Mouse (Mus musculus): ENCODE measurements at regions not wholly inside any gene's neighbourhood (a gene's known extent, or its start where the extent isn't known, plus 50 kb on each side); places are given as distances from the start of the nearest gene placed in this dataset.

DNA sequence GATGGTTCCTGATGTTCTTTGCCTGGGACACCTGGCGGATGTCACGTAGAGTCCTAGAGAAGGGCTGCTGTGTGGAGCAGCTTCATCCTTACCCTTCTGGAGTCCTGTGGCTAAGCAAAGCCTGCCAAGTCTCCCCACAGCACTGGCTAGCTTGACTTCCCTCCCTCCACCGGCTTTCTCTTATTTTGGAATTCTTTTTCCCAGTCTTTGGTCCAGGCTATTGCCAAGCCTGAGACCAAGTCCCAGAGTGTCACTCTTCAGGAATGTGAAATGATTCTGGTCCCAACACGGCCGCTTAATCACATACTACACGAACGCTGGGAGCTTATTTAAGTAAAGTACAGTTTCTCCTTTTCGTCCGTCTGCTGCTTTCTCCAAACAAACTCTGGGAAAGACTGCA, 146.4 kb downstream of the Fndc1 start:
- DNase-seq (ENCODE audit: low read depth, low spot score) = no peak

DNA sequence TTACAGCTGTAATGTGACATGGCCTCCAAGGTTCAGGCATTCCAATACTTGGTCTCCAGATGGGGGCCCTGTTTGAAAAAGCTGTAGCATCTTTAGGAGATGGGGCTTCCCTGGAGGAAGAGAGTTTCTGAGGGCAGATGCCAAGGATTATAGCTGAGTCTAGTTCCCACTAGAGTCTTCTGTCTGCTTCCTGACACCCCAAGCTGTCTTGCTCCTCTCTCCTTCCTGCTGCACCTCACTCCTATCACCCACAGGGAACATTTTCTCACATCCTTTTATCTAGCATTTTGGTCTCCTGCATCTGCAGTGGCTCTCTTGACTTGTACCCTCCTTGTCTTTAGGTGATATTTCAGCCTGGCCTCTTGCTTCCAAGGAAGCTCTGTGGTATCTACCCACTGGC, 147.3 kb downstream of the Fndc1 start:
- no peak for DNase-seq (ENCODE audit: low read depth, low spot score)

DNA sequence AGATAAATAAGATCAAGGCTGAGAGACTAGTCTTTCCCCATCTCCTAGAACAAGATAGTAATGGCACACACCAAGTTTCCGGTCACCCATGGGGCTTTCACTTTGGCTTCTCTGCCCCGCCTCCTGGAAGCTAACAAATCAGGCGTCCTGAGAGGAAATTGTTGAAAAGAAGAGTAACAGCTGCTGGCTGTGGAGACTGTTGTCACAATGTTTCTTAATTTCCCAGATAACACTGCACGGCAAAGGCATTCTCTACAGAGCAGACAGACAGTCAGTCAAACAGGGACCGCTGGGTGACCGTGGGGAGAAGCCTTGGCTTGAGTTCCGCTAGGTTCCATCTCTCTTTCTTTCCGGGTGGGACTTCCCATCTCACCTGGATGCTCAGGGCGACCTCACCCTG, 148.2 kb downstream of the Fndc1 start:
- no peak for DNase-seq (ENCODE audit: low read depth, low spot score)

DNA sequence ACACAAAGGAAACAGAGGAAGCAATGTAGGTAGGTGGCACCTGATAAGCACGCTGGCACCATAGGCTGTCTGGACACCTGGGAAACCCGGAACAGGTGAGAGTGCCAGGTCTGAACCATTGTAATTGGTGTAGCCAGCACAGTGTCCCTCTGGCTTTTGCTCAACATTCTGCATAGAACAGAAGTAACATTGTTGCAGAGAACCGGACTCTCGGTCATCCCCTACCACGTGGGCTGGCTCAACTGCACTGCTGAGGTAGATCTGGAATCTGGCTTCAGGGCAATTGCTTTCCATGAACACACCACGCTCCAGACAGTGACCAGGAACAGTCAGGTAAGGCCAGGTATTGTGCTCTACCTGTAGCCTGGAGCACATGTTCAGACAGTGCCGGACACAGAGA, 149.3 kb downstream of the Fndc1 start:
- no peak for DNase-seq (ENCODE audit: low read depth, low spot score)

DNA sequence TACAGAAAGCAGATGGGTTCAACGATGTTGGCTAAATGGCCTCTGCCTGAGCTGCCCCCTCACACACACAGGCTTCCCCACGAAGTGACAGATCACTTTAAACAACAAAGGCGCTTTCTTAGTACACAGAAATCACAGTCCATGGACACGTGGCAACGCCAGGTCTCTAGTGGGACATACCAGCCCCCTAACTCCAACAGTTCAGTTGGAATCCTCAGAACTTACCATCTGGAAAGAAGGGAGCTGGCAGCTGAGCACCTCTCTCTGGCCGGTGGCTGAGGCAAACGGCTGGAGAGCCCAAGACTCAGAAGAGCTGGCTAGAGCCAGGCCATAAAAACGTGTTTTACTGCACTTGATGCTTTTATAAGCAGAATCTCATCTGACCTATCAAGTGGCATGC, 149.8 kb downstream of the Fndc1 start:
- DNase-seq (ENCODE audit: low read depth, low spot score) = no peak

DNA sequence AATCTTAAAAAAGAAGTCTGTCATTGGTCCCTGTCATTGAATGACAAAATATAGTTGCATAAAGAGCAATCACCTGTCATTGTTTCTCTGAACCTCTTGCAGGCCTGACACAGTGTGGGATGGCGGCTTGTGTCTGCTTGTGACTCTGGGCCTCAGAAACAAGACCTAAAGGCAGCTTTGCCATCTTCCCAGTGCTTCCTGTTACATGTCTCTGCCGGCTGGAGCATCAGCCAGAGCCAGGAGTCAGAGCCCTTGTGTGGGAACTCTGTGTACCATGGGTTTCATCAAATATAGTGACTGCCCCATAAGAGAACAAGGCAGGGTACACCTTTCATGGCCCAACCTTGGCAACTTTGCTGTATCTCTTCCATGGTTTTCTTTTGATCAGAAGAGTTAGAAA, 150.3 kb downstream of the Fndc1 start:
- no peak for DNase-seq (ENCODE audit: low read depth, low spot score)

DNA sequence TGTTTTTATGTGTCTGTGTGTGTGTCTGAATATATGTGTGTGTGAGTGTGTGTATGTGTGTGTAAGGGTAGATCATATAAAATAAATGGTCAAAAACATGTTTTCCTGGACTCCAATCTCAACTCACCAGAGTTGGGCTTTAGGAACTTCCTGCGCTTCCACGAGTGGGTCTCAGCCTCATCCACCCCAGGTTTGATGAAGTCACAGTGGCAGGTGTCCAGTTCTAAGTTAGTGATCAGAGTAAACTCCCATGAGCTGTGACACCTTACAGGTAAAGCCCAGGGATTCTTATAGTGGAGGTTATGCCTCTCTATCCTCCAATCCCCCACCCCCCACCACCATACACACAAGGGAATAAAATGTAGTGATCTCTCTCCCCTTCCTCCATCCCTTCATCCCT, 152.6 kb downstream of the Fndc1 start:
- DNase-seq (ENCODE audit: low read depth, low spot score) = no peak

DNA sequence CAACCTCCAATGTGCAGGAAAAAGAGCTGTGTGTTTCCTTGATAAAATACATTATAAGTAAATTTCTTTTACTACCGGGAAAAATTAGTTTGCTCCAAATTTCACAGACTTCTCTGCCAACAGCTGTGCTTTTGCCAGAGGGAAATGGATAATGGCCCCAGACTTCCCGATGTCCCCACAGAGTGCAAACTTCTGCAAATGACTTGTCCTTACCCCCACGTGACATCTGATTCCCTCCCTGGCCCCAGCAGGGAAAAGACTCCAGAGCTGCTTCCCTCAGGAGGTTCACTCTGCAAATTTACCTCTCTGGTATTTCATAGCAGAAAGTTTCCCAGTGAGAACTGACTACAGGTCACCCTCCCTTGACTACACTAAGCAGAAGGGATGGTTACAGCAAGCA, 159.3 kb downstream of the Fndc1 start:
- no peak for DNase-seq (ENCODE audit: low read depth, low spot score)

DNA sequence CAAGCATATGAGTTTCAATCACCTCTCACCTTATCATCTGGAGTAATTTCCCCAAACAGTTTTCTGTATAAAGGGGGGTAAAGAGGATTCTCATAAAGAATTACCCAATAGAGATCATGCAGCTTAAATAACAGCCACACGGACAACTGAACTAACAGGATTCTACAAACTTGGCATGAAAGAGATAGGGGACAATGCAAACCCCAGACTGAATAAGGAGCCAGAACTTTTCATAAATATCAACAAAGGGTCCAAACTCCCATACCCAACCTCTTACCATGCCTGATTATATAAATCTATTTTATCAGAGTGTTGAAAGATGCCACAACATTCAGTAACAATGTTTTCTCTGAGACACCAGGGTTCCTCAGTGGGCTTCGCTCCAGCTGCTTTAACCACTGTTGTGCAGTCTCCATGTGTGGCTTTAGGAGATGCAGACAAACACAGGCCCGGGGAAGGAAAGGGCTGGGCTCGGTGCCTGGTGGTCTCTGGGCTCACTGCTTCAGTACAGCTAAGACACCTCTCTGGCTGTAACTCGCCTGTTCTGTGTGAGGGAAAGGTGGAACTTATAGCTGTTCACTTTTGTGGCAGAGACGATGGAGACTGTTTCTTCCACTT, 160.2 kb downstream of the Fndc1 start:
- no peak for DNase-seq (ENCODE audit: low read depth, low spot score)

DNA sequence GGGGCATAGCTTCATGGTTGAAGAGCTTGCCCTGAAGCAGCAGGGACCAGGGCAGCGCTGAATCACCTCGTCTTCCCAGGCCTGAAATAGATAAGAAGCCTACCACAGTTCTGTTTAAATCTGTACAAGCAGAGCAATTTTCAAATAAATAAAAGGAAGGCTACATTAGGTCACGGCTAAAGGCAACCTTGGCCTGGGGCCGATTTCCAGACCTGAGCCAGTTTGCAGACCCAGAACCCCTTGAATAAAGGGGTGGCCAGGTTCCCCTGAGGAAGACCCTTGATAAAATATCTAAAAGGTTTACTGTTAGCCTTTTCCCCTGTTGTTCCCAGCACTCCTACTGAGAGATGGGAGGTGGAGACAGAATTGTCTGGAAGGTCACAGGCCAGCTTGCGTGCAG, 160.9 kb downstream of the Fndc1 start:
- no peak for DNase-seq (ENCODE audit: low read depth, low spot score)

DNA sequence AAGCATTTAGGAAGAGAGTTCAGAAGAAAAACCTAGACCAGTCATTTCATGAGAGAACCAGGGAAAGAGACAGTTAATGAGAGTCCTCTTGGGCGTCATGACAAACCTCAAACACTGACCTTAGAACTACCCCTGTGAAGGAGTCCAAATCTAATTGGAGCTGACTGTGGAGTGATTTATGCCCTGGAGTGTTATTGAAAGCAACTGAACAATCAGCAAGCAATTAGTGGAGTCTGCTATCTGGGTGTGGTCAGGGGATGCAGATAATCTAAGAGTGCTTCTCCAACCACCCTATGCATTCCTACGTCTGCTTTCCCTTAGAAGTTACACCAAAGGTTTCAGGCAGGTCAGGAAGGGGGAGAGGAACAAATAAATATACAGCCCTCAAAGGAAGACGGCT, 161.4 kb downstream of the Fndc1 start:
- no peak for DNase-seq (ENCODE audit: low read depth, low spot score)

DNA sequence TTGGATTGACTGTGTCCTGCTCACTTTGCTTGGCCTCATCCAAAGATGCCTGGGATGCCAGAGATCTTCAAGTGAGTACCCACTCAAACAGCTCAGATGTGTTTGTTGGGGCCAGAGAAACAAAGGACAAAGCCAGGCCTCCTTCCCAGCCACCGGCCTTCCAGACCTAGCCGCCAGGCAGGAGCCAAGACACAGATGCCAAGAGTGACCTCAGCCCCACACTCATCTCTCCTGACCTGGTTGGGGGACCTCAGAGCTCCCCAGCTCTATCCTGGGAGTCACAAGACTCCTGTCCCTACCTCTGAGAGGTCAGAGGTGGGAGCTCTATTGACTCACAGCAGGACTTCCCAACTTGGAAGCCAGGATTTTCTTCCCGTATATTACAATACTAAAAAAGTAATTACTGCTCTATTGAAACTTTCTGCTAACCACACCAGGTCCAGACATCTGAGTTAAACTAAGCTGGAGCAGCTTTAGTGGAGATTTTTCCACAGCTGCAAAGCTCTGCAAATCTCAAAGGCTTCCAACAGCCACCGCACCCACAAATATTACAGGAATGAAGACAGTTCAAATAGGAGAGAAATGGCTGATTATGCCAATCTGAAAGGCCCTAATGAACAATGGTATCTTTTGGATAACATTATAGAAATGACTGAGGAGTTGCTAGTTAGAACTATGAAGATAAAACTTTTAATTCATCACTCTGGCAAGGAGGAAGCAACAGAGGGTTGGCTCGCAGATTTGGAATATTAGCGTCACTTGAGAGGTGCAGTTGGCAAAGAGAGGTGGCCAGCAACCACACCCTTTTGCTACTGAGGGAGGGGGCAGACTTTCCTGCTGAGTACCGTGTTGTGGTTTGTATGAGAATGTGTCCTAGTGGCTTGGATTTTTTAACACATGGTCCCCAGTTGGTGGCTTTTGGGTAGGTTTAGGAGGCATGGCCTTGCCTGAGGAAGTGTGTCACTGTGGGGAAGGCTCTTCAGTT, 162.9 kb downstream of the Fndc1 start:
- DNase-seq (ENCODE audit: low read depth, low spot score) = no peak

DNA sequence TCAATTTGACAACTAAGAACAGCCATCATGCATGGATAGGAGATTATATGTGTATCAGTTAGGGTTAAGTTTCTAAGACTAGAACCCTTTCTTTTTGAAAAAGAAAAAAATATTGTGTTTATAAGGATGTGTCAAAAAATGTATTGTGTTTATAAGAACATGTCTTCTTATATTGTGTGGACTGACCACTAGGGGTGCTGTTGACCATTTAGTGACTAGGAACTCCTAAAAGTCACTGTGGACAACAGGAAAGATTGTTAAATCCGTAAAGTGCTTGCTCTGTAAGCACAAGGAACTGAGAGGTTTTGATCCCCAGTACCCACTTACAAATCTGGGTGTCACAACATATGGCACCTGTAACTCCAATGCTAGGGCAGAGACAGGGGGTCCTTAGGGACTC, 170.6 kb downstream of the Fndc1 start:
- no peak for DNase-seq (ENCODE audit: low read depth, low spot score)

DNA sequence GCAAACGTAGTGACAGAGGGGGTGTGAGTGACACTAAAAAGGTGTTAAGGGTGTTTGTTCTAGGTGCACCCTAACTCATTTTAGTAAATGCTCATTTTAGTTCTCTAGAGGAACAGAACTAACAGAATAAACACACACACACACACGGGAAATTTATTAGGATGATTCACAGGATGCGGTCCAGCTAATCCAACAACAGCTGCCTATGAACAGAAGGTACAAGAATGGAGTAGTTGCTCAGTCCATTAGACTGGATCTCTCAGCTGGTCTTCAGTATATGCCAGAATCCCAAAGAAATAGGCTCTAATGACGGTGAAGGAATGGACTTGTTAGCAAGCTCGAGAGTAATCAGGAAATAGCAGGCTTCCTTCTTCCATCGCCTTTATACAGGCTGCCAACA, 171.1 kb downstream of the Fndc1 start:
- DNase-seq (ENCODE audit: low read depth, low spot score) = no peak

DNA sequence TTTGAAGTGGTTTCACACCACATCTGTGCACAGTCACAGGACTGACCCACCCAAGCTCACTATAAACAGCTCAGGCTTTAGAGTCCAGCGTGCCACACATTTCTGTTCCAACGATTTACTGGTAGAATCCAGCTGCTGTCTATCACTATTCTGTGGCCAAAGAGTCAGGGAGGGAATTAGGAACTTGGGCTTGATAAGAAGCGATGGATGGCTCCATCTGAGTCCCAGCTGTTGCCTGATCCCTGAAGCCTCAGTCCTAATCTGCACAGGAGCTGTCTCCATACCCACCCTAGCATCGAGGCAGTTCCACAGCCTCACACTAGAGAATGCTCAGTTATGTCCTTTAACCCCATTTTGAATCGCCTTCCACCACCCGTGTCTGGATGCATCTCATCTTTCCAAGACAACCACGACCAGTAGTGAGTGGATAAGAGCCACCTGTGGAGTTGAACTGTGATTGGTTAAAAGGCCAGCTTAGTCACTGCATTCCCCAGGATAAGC, 173.0 kb downstream of the Fndc1 start:
- no peak for DNase-seq (ENCODE audit: low read depth, low spot score)

DNA sequence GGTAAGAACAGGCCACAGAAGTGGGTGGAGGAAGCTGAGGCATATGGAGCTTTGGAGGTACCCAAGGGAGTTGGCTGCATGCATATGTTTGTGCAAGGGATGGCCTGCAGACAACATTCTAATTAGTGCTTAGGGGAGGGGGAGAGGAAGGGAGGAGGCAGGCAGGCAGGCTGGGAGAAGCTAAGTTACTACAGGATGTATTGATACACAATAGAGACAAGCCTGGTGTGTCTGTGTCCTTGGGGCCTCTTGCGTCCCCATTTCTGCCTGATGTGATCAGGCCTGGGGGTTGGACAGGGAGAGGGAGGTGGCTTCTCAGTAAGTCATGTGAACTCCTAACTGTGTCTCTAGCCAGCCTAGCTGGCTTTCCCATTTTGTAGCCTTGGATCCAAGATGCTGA, 175.1 kb downstream of the Fndc1 start:
- DNase-seq (ENCODE audit: low read depth, low spot score) = no peak

DNA sequence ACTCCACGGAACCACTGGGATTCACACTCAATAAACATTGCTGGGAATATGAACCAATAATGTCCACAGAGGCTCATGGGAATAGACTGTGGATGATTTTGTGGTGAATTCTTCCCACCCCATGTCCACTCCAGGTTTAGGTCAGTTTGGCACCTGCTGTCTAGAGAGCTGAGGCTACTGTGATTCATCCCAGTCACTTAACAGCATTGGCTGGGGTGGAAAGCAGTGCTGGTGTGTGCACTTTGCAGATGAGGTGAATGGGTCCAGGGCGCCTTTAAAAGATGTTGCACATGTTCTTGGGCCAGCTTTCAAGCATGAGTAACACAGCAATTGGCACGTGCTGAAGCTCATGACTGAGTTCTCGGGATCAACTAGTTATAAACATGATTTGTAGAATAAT, 176.7 kb downstream of the Fndc1 start:
- no peak for DNase-seq (ENCODE audit: low read depth, low spot score)

DNA sequence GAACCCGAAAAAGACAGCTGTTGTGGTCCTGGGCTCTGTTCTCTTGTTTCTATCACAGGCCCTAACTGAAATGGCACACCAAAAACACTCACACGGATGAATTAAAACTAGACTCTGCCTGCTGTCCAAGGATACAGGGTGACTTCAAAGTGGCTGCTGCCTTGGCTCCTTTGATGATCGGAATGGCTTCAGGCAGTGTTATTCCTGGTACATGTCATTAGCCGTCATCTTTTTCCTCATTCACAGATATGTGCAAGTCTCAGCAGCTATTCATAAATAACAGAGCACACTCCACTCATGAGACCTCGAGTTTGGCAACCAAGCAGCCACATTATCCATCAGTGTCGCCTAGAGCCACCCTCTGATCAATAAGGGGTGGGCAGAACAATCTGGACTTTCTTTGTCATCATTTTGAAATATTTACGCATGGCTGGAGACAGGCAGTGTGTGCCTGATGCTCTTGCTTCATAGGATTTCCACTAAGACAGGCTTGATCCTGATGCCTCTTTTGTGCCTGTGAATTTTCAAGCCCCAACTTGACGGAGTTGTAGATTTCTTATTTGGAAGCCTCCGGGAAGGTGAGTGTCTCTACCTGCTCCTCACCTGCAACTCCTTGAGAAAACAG, 182.1 kb downstream of the Fndc1 start:
- DNase-seq (ENCODE audit: low read depth, low spot score) = no peak

DNA sequence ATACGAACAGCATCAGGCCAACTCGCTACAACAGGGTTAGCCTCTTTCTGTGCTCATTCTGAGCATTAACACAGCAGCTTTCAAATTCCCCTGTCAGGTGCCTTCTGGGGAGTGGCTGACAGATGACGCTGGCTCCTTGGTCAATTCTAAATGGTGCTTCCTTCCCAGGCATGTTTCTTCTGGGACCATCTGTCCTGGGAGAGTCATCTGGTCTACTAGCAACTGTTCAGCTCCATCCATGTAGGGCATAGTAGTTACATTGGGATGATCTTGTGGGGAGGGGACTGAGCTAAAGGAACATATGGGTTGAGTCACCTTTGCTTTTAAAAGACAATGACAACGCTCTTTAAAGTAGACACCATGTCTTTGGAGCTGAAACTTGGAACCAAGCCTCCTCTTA, 183.5 kb downstream of the Fndc1 start:
- no peak for DNase-seq (ENCODE audit: low read depth, low spot score)

DNA sequence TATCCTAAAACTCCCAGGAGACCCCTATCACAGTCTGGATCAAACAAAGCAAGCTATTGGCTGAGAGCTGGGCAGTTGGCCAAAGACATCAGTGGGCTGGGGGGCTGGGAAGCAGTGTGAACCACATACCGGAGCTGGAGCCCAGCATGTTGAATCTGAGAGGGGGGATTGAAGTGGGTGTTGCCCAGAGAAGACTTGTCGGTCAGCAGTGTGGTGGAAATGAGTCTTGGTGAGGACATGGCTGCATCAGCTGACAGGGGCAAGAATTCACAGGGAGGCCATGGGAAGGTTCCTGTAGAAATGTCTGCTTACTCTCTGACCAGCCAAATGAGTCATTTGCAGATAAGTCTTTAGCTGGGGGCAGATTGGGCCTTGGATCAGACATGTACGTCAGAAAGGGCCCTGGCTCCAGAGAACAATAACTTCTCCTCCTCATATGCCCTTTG, 184.6 kb downstream of the Fndc1 start:
- DNase-seq (ENCODE audit: low read depth, low spot score) = no peak

DNA sequence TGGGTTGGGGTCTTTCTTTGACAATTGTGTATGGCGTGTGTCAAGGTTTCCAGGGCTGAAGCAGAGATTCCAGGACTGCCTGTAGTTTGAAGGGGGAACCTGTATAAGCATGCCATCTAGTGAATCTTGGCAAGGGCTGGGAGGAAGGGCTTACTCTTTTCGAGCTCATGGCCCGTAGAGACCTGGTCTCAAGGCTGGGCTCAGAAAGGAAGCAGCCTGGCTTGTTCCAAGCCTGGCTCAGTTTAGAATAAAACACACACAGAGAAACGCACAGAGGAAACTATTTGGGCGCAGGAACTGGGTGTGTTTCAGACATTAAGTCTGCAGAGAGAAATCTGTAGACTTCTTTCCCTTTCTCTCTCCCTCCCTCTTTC, 192.8 kb downstream of the Fndc1 start:
- no peak for DNase-seq (ENCODE audit: low read depth, low spot score)
